Mouse (Mus musculus): Measurements from ENCODE around the gene Sema4c. TPM values are rescaled to one million over a fixed set of nuclear protein-coding genes. Genes with fewer than 3 reads are reported as not detected.

Gene Sema4c
- polyA plus RNA-seq, 1 experiment from 2014 or later: 11.7 TPM

DNA sequence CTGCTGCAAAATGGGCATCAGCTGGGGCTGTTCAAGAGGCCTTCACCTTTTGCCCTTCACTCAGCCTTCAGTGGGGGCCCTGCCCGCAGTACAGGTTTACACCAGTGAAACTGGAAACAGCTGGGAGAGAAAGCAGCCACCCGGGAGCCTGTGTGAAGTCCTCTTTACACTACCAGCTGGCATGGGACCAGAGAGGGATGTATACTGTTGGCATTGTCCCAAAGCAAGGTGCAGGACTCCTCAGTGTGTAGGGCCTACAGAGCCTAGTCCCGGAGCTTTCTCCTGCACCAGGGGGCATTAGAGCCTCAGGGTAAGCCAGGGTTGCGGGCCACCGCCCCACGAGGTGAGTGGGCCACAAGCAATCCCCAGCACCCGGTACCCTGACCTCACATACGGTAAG is 27.7 kb downstream of the Sema4c start:
- no peaks in the 10 kb centered on the region for H3K27me3 ChIP-seq (replicated peaks; ENCODE audit: insufficient read depth, low read length)
- H3K9ac ChIP-seq (replicated peaks; ENCODE audit: low read depth): no peak overlapping the region
- H3K4me2 ChIP-seq (replicated peaks; ENCODE audit: low read depth, low read length): no peak overlapping the region
- ATAC-seq (no peak), DNase-seq (ENCODE audit: low spot score) (no peak)
- H3K9me3 ChIP-seq (ENCODE audit: low read length): no peaks in the 10 kb centered on the region
- peaks cover 8% of the 10 kb centered on the region; the same call in 1 of the 2 replicates for H3K4me1 ChIP-seq (ENCODE audit: insufficient read depth, low read depth, low read length)
- no peak overlapping the region for H3K4me3 ChIP-seq (ENCODE audit: low read depth, low read length)
- peaks cover 2% of the 10 kb centered on the region; the same call in 1 of the 2 replicates for H3K36me3 ChIP-seq (ENCODE audit: insufficient read depth, low read length)
- no peak overlapping the region for H3K27ac ChIP-seq (ENCODE audit: low read length)
- 57% methylated on average over 8 of the region's 8 CpGs for WGBS
- no peak for TF ChIP-seq CTCF (IDR thresholded peaks at IDR 0.05)
- TF ChIP-seq EP300 (IDR thresholded peaks at IDR 0.05): no peak

GRCm38 (mm10) chr1:36529875-36530274 is 28.3 kb downstream of the Sema4c start:
- no peak for TF ChIP-seq EP300 (IDR thresholded peaks at IDR 0.05)
- no peak for TF ChIP-seq CTCF (IDR thresholded peaks at IDR 0.05)
- Histone ChIP-seq H3K27ac (ENCODE audit: low read length) (no peak overlapping the region), H3K9ac (replicated peaks; ENCODE audit: low read depth) (no peak overlapping the region), H3K27me3 (replicated peaks; ENCODE audit: insufficient read depth, low read length) (no peaks in the 10 kb centered on the region), H3K4me1 (ENCODE audit: insufficient read depth, low read depth, low read length) (peaks cover 8% of the 10 kb centered on the region; the same call in 1 of the 2 replicates), H3K36me3 (ENCODE audit: insufficient read depth, low read length) (peaks cover 8% of the 10 kb centered on the region; the same call in 1 of the 2 replicates), H3K4me3 (ENCODE audit: low read depth, low read length) (no peak overlapping the region), H3K9me3 (ENCODE audit: low read length) (no peaks in the 10 kb centered on the region), H3K4me2 (replicated peaks; ENCODE audit: low read depth, low read length) (no peak overlapping the region)
- 92% methylated on average over 4 of the region's 4 CpGs for WGBS
- DNase-seq (ENCODE audit: low spot score): no peak
- ATAC-seq: no peak

DNA sequence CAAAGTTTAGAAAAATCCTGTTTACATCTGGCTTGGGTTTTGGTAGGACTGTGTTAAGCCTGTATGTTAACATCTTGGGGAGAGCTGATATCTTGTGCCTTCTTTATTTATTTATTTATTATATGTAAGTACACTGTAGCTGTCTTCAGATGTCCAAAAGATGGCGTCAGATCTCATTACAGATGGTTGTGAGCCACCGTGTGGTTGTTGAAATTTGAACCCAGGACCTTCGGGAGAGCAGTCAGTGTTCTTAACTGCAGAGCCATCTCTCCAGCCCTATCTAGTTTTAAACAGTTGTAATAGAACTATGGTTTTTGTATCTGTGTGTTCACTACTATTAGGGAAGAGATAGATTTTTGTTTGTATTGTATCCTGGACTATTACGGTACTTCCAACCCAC is 28.9 kb downstream of the Sema4c start:
- DNase-seq (ENCODE audit: low spot score) (no peak), ATAC-seq (no peak)
- H3K4me2 ChIP-seq (replicated peaks; ENCODE audit: low read depth, low read length): no peak overlapping the region
- peaks cover 12% of the 10 kb centered on the region; the same call in 1 of the 2 replicates for H3K36me3 ChIP-seq (ENCODE audit: insufficient read depth, low read length)
- no peak for TF ChIP-seq EP300 (IDR thresholded peaks at IDR 0.05)
- TF ChIP-seq CTCF (IDR thresholded peaks at IDR 0.05): no peak
- peaks cover 5% of the 10 kb centered on the region; the same call in 1 of the 2 replicates for H3K4me1 ChIP-seq (ENCODE audit: insufficient read depth, low read depth, low read length)
- WGBS: 91% methylated on average over 4 of the region's 4 CpGs
- H3K9ac ChIP-seq (replicated peaks; ENCODE audit: low read depth): no peak overlapping the region
- H3K27me3 ChIP-seq (replicated peaks; ENCODE audit: insufficient read depth, low read length): no peaks in the 10 kb centered on the region
- H3K9me3 ChIP-seq (ENCODE audit: low read length): no peaks in the 10 kb centered on the region
- no peak overlapping the region for H3K4me3 ChIP-seq (ENCODE audit: low read depth, low read length)
- H3K27ac ChIP-seq (ENCODE audit: low read length): no peak overlapping the region

DNA sequence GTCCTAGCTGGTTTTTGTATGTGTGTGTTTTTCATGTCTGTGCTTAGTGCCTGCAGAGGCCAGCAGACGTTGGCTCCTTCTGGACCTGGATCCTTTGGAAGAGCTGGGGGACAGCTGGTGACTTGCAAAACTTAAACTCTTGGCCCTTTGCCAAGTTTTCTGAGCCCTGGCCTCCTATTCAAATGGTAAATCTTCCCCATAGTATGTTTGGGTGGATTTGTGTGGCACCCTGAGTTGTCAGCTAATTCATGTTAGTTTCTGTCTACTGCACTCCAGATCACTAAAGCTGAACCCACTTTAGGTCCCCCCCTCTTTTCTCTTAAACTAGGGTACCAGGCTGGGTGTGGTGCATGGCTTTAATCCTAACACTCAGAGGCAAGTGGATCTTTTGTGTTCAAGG is 29.8 kb downstream of the Sema4c start:
- no peak overlapping the region for H3K4me2 ChIP-seq (replicated peaks; ENCODE audit: low read depth, low read length)
- TF ChIP-seq CTCF (IDR thresholded peaks at IDR 0.05) (no peak), EP300 (IDR thresholded peaks at IDR 0.05) (no peak)
- DNase-seq (ENCODE audit: low spot score): peak; percentile 68
- no peaks in the 10 kb centered on the region for H3K9me3 ChIP-seq (ENCODE audit: low read length)
- H3K4me3 ChIP-seq (ENCODE audit: low read depth, low read length): no peak overlapping the region
- 9% methylated on average over 1 of the region's 1 CpGs for WGBS
- no peaks in the 10 kb centered on the region for H3K27me3 ChIP-seq (replicated peaks; ENCODE audit: insufficient read depth, low read length)
- H3K27ac ChIP-seq (ENCODE audit: low read length): no peak overlapping the region
- peak; percentile 25; the same call in 1 of the 2 replicates for ATAC-seq
- no peak overlapping the region for H3K9ac ChIP-seq (replicated peaks; ENCODE audit: low read depth)
- peaks cover 15% of the 10 kb centered on the region; the same call in 1 of the 2 replicates for H3K36me3 ChIP-seq (ENCODE audit: insufficient read depth, low read length)
- H3K4me1 ChIP-seq (ENCODE audit: insufficient read depth, low read depth, low read length): no peaks in the 10 kb centered on the region; the same call in 1 of the 2 replicates

DNA sequence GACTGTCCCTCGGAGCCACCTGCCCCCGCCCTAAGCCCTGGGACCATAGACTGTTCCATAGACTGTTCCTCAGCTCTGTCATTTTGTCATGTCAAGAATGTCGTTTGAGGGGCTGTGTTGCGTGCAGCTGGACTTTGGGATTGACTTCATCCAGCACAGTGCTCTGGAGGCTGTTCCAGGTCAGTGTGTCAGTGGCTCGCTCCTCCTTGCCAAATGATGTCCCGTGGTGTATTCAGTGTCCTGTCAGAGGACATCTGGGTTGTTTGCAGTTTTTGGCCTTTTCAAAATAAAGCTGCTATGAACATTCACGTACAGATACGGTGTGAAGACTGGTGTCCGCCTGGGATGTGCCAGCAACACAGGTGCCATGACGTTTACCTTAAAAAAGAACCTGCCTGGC is 31.2 kb downstream of the Sema4c start:
- peaks cover 29% of the 10 kb centered on the region; the same call in 1 of the 2 replicates for H3K36me3 ChIP-seq (ENCODE audit: insufficient read depth, low read length)

DNA sequence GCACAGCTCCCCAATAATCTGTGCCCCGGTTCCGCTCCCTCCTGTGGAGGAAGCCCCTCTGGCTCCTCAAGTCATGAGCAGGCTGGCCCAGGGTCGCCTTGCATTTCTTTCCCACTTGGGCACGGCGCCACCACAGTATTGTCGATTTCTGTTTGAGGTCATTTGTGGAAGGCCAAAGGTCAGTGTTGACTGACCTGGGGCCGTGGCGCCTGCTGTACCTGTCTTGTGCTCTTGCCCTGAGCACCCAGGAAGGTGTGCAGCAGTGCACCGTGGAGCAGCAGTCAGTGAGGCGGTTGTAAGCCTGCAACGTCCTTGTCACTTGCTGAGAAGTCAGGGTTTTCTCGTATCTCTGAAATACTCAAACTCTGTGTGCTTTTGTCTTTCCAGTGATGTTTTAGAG is 32.4 kb downstream of the Sema4c start:
- WGBS: 88% methylated on average over 12 of the region's 12 CpGs
- no peaks in the 10 kb centered on the region; the same call in 1 of the 2 replicates for H3K4me1 ChIP-seq (ENCODE audit: insufficient read depth, low read depth, low read length)
- DNase-seq (ENCODE audit: low spot score): no peak

More for the DNA sequence above, 31.2 kb downstream of the Sema4c start:
- Histone ChIP-seq H3K9me3 (ENCODE audit: low read length) (no peaks in the 10 kb centered on the region), H3K27me3 (replicated peaks; ENCODE audit: insufficient read depth, low read length) (no peaks in the 10 kb centered on the region), H3K4me1 (ENCODE audit: insufficient read depth, low read depth, low read length) (no peaks in the 10 kb centered on the region; the same call in 1 of the 2 replicates), H3K27ac (ENCODE audit: low read length) (no peak overlapping the region), H3K4me3 (ENCODE audit: low read depth, low read length) (no peak overlapping the region), H3K4me2 (replicated peaks; ENCODE audit: low read depth, low read length) (no peak overlapping the region), H3K9ac (replicated peaks; ENCODE audit: low read depth) (no peak overlapping the region)
- 82% methylated on average over 10 of the region's 10 CpGs for WGBS
- DNase-seq (ENCODE audit: low spot score) (no peak), ATAC-seq (no peak)
- no peak for TF ChIP-seq CTCF (IDR thresholded peaks at IDR 0.05)
- TF ChIP-seq EP300 (IDR thresholded peaks at IDR 0.05): no peak

More for the DNA sequence above, 32.4 kb downstream of the Sema4c start:
- H3K4me2 ChIP-seq (replicated peaks; ENCODE audit: low read depth, low read length): no peak overlapping the region
- no peaks in the 10 kb centered on the region for H3K9me3 ChIP-seq (ENCODE audit: low read length)
- ATAC-seq: no peak
- no peak overlapping the region for H3K9ac ChIP-seq (replicated peaks; ENCODE audit: low read depth)
- no peaks in the 10 kb centered on the region for H3K27me3 ChIP-seq (replicated peaks; ENCODE audit: insufficient read depth, low read length)
- TF ChIP-seq CTCF (IDR thresholded peaks at IDR 0.05) (no peak), EP300 (IDR thresholded peaks at IDR 0.05) (no peak)
- H3K4me3 ChIP-seq (ENCODE audit: low read depth, low read length): no peak overlapping the region
- H3K27ac ChIP-seq (ENCODE audit: low read length): no peak overlapping the region
- peaks cover 36% of the 10 kb centered on the region; the same call in 1 of the 2 replicates for H3K36me3 ChIP-seq (ENCODE audit: insufficient read depth, low read length)
